Mouse (Mus musculus): ENCODE measurements around the gene Ntn1.

- TF ChIP-seq POLR2A (IDR thresholded peaks at IDR 0.05; ENCODE audit: borderline replicate concordance, low read depth, low read length), result no peak
- TF ChIP-seq CTCF (IDR thresholded peaks at IDR 0.05; ENCODE audit: low read depth, low read length), result no peak
Observed at GRCm38 (mm10) chr11:68204407-68204806, 196.2 kb downstream of the Ntn1 start.

Data from bone marrow macrophage, adult 2 months (primary cell).